Comparison of ENCODE assay signal across 8 mouse cellular contexts in the genomic region with DNA sequence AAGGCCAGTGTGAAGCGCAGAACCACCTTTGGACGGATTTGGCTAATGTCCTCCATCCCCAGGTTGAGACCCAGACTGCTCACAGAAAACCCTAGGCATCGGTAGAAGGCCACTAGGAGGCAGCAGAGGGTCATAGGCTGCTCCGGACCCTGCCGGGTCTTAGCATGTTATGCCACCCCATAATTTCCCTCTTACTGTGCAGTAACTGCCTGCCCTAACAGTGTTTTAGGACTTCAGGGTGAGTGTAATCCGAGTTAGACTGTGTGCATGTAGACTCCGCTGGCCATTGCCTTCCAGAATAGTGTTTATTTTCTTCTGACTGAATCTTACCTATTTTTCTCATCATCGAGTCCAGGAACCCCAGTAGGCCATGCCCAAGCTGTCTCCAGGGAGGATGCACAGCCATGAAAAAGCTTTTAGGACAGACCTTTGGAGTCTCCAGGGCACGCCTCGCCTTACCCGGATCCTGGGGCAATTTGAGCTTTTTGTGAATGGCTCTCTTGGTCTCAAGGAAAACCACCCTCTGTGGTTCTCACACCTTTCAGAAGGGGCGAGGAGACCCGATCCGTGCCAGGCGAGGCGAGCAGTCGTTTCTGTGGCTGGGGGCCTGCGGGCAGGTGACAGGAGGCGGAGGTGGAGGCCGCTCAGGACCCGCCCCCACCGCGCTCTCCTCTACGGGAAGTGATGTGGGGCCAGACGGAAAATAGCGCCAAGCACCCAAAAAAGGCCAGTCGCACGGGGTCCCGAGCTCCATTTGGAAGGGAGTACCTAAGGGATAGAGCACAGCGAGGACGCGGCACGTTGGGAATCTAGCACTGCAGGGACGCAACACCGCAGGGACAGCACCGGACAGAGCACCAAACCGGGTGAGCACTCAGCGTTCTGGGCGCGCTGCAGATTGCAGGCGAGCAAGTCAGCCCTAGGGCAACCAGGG. TPM values are rescaled to one million over a fixed set of nuclear protein-coding genes. Genes with fewer than 3 reads are reported as not detected.
DNase-seq lines count a peak whose midpoint lies in the region; ATAC-seq and TF ChIP-seq lines count a peak whose summit lies in the region.

Gene Rab27a, plus strand, starts transcription at position 709 of the 934 bp plus-strand sequence.

- 1% methylated on average over 41 of the region's 41 CpGs for WGBS in forebrain, embryonic 13.5 days
- under 1% methylated on average over 40 of the region's 41 CpGs for WGBS in liver, embryonic 16.5 days (ENCODE audit: insufficient replicate concordance)
- WGBS in neural tube, embryonic 12.5 days: 1% methylated on average over 41 of the region's 41 CpGs
- 2% methylated on average over 41 of the region's 41 CpGs for WGBS in stomach, postnatal 0 days

- intact Hi-C loops in heart, postnatal 10 days (cut with DNase I): loop anchor here (1.0 to 5.0 kb wide), 2 partner anchors 47 to 77 kb away; no protein-coding TSS in a partner anchor

- peak; percentile 90 for TF ChIP-seq CTCF in ES-Bruce4 (IDR thresholded peaks at IDR 0.05; ENCODE audit: low read depth, low read length)
- TF ChIP-seq CTCF in stomach, postnatal 0 days (IDR thresholded peaks at IDR 0.05; ENCODE audit: low read depth): peak; percentile 97

- H3K4me3 ChIP-seq in ES-Bruce4 (ENCODE audit: low read depth, low read length): peak within 1 kb of the TSS; percentile 93
- peak within 1 kb of the TSS; percentile 44 for H3K4me3 ChIP-seq in forebrain, embryonic 13.5 days
- peak within 1 kb of the TSS; percentile 59 for H3K4me3 ChIP-seq in liver, embryonic 16.5 days (ENCODE audit: low read depth, low read length)
- H3K4me3 ChIP-seq in neural tube, embryonic 12.5 days: peak within 1 kb of the TSS; percentile 38
- peak within 1 kb of the TSS; percentile 54 for H3K4me3 ChIP-seq in stomach, postnatal 0 days (ENCODE audit: low read depth, low read length)

- no peaks in the 10 kb centered on the region for H3K27me3 ChIP-seq in ES-Bruce4 (ENCODE audit: control insufficient read depth, insufficient read depth, low read length, poor library complexity, severe bottlenecking)
- H3K27me3 ChIP-seq in forebrain, embryonic 13.5 days: no peaks in the 10 kb centered on the region
- no peaks in the 10 kb centered on the region for H3K27me3 ChIP-seq in liver, embryonic 16.5 days (ENCODE audit: control insufficient read depth, insufficient read depth, low read depth, low read length)
- H3K27me3 ChIP-seq in neural tube, embryonic 12.5 days (replicated peaks): 0 out of 2 replicates have a peak, but pooled peaks cover 3% of the 10 kb centered on the region
- no peaks in the 10 kb centered on the region for H3K27me3 ChIP-seq in stomach, postnatal 0 days (ENCODE audit: control insufficient read depth, insufficient read depth, low read length)

- peak within 1 kb of the TSS; percentile 52 for H3K9ac ChIP-seq in ES-Bruce4 (ENCODE audit: low read depth, poor library complexity, severe bottlenecking)
- peak within 1 kb of the TSS; percentile 71 for H3K9ac ChIP-seq in forebrain, embryonic 13.5 days
- peak within 1 kb of the TSS; percentile 42 for H3K9ac ChIP-seq in liver, embryonic 16.5 days (ENCODE audit: low read depth, low read length)
- peak within 1 kb of the TSS; percentile 60 for H3K9ac ChIP-seq in neural tube, embryonic 12.5 days
- peak within 1 kb of the TSS; percentile 69 for H3K9ac ChIP-seq in stomach, postnatal 0 days (ENCODE audit: low read length)

- TF ChIP-seq EP300 in ES-Bruce4 (IDR thresholded peaks at IDR 0.05; ENCODE audit: insufficient read depth, low read depth, low read length): 0 out of 2 replicates have a peak, but pooled peaks have one; percentile 19
- TF ChIP-seq EP300 in stomach, postnatal 0 days (optimal IDR thresholded peaks at IDR 0.05): no peak

- H3K9me3 ChIP-seq in ES-Bruce4 (replicated peaks; ENCODE audit: control insufficient read depth, insufficient read depth, low read length, poor library complexity, severe bottlenecking): no peaks in the 10 kb centered on the region
- H3K9me3 ChIP-seq in forebrain, embryonic 13.5 days (replicated peaks): no peaks in the 10 kb centered on the region
- no peaks in the 10 kb centered on the region for H3K9me3 ChIP-seq in liver, embryonic 16.5 days (replicated peaks; ENCODE audit: control insufficient read depth, low read length)
- H3K9me3 ChIP-seq in neural tube, embryonic 12.5 days: no peaks in the 10 kb centered on the region
- no peaks in the 10 kb centered on the region for H3K9me3 ChIP-seq in stomach, postnatal 0 days (ENCODE audit: control insufficient read depth, low read length)

- H3K4me2 ChIP-seq in forebrain, embryonic 13.5 days: peak within 1 kb of the TSS; percentile 83
- peak within 1 kb of the TSS; percentile 72 for H3K4me2 ChIP-seq in liver, embryonic 16.5 days (ENCODE audit: low read depth, low read length)
- H3K4me2 ChIP-seq in neural tube, embryonic 12.5 days (replicated peaks): peak within 1 kb of the TSS; percentile 80
- H3K4me2 ChIP-seq in stomach, postnatal 0 days (replicated peaks; ENCODE audit: low read depth): peak within 1 kb of the TSS; percentile 94

- no peak for TF ChIP-seq POLR2A in ES-Bruce4 (IDR thresholded peaks at IDR 0.05; ENCODE audit: insufficient read depth, low read length)

- DNase-seq in heart, postnatal 10 days: peak; percentile 85 to 90
- peak; percentile 89 to 92 for DNase-seq in kidney, postnatal 4 days
- peak; percentile 89 for DNase-seq in stomach, postnatal 0 days (ENCODE audit: low spot score)

- no peaks in the 10 kb centered on the region for H3K36me3 ChIP-seq in ES-Bruce4 (ENCODE audit: control insufficient read depth, insufficient read depth, low read length, poor library complexity, severe bottlenecking)
- H3K36me3 ChIP-seq in forebrain, embryonic 13.5 days (ENCODE audit: poor library complexity, severe bottlenecking): no peaks in the 10 kb centered on the region
- H3K36me3 ChIP-seq in liver, embryonic 16.5 days (ENCODE audit: control insufficient read depth, insufficient read depth): no peaks in the 10 kb centered on the region
- no peaks in the 10 kb centered on the region for H3K36me3 ChIP-seq in neural tube, embryonic 12.5 days
- H3K36me3 ChIP-seq in stomach, postnatal 0 days (ENCODE audit: control insufficient read depth, insufficient read depth, low read length): no peaks in the 10 kb centered on the region

- peak; percentile 75 for ATAC-seq in cerebellum, adult (ENCODE audit: insufficient number of reproducible peaks, low FRiP score, low TSS enrichment)
- peak; percentile 65 for ATAC-seq in forebrain, embryonic 13.5 days
- ATAC-seq in liver, embryonic 16.5 days (ENCODE audit: low read depth): peak; percentile 56
- peak; percentile 42 for ATAC-seq in neural tube, embryonic 12.5 days (ENCODE audit: low FRiP score, low read depth)
- ATAC-seq in stomach, postnatal 0 days (ENCODE audit: low FRiP score, low TSS enrichment): peak; percentile 82

- H3K27ac ChIP-seq in ES-Bruce4 (ENCODE audit: insufficient read depth, low read length): no peak within 1 kb of the TSS
- H3K27ac ChIP-seq in forebrain, embryonic 13.5 days: no peak within 1 kb of the TSS
- H3K27ac ChIP-seq in liver, embryonic 16.5 days (ENCODE audit: low read length): peak within 1 kb of the TSS; percentile 36
- no peak within 1 kb of the TSS for H3K27ac ChIP-seq in neural tube, embryonic 12.5 days
- H3K27ac ChIP-seq in stomach, postnatal 0 days (replicated peaks): peak within 1 kb of the TSS; percentile 73

- H3K4me1 ChIP-seq in ES-Bruce4 (ENCODE audit: control insufficient read depth, insufficient read depth, low read length): no peaks in the 10 kb centered on the region
- peaks cover 20% of the 10 kb centered on the region for H3K4me1 ChIP-seq in forebrain, embryonic 13.5 days
- H3K4me1 ChIP-seq in liver, embryonic 16.5 days (ENCODE audit: control insufficient read depth, low read depth, low read length): peaks cover 18% of the 10 kb centered on the region
- peaks cover 18% of the 10 kb centered on the region for H3K4me1 ChIP-seq in neural tube, embryonic 12.5 days
- no peaks in the 10 kb centered on the region; the same call in 1 of the 2 replicates for H3K4me1 ChIP-seq in stomach, postnatal 0 days (replicated peaks; ENCODE audit: control insufficient read depth, insufficient read depth)

RNA-seq across cellular contexts. Expression of gene Rab27a, which starts in this region (rescaled TPM):
- polyA plus RNA-seq in ES-Bruce4 (2011; ENCODE audit: insufficient read depth, insufficient read length, low read depth, missing spikeins): 16.1 and 18.2 TPM in 2 replicates
- 0.96 and 1.2 TPM in 2 replicates for polyA plus RNA-seq in forebrain, embryonic 13.5 days (2015; fragmentation: Nextera tagmentation; extraction: Ambion mirVana)
- 1 to 10 TPM; 4.4 to 6.7 TPM for total RNA-seq in heart, postnatal 10 days (2021)
- 6.7 and 6.8 TPM in 2 replicates for polyA plus RNA-seq in liver, embryonic 16.5 days (2015; fragmentation: Nextera tagmentation; extraction: Ambion mirVana)
- polyA plus RNA-seq in neural tube, embryonic 12.5 days (2016; fragmentation: Nextera tagmentation; extraction: Ambion mirVana): 1.2 and 1.3 TPM in 2 replicates
- 22.5 and 22.7 TPM in 2 replicates for polyA plus RNA-seq in stomach, postnatal 0 days (2015; fragmentation: Nextera tagmentation; extraction: Ambion mirVana)

Comparison
In these comparisons a context has a peak if more than half of its experiments do, and no peak if none do; other contexts are left out.
1. H3K27ac ChIP-seq: peak in liver, embryonic 16.5 days (single experiment) and stomach, postnatal 0 days (single experiment); none in ES-Bruce4 (single experiment), forebrain, embryonic 13.5 days (single experiment) and neural tube, embryonic 12.5 days (single experiment).
2. H3K4me3 ChIP-seq: peak in every context shown above with its lines; median percentile 93 in ES-Bruce4; 59 in liver, embryonic 16.5 days; 54 in stomach, postnatal 0 days; 44 in forebrain, embryonic 13.5 days; 38 in neural tube, embryonic 12.5 days.
3. Peak in every context shown above with its lines, with median percentiles within 50 percentile points of each other: H3K9ac ChIP-seq, ATAC-seq, H3K4me2 ChIP-seq and DNase-seq.